Mouse (Mus musculus): ENCODE results near the gene Gsta4.

The Gsta4 gene

DNA sequence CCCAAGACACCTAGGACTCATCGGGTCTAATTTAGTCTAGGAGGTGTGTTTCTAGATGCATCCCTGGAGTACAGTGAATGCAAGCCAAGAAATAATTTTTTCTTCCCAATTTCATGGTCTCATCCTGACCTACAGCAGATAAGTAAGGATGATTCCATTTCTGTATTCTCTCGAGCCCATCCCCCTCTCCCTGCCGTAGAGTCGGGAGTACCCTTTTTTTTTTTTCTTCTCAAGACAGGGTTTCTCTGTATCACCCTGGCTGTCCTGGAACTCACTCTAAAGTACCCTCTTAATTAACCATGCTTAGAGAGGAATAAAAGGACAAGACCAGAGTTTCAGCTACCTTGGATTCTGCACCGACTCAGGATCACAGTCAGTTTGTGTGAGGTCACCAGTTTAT lies 4.4 kb upstream of the Gsta4 start:
- DNase-seq (ENCODE audit: extremely low read depth, low read depth, low spot score) = no peak

DNA sequence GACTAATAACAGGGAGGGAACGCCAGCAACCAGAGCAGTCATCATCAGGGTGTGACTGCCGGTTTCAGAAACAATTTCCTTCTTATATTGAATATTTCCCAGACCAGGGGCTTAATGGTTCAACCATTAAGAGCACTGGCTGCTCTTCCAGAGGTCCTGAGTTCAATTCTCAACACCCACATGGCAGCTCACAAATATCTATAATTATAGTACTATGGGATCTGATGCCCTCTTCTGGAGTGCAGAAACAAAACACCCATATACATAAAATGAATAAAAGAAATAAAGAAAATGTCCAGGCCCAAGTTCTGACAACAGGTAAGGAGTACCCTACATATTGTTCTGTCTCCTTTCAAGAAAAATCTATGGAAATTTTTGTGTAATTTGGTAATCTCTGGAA lies 3.5 kb upstream of the Gsta4 start:
- no peak for DNase-seq (ENCODE audit: extremely low read depth, low read depth, low spot score)

DNA sequence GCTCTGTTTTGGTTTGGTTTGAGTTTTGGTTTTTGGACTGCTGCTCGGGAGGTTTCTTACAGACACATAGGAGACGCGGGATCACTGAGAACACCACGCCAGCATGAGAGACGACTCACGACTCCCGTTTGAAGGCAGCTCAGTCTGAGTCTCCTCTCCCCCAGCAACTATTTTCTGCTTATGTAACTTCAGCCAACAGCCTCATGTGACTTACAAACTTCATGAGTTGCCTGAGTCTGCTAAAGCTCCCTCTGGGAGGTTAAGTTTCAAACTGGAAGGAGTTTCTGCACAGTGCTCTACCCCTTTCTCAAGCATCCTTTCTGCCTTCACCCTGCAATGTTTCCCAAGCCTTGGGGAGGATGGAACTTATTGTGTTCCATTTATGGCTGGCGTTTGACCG lies 3.1 kb downstream of the Gsta4 start:
- no peak for DNase-seq (ENCODE audit: extremely low read depth, low read depth, low spot score)

DNA sequence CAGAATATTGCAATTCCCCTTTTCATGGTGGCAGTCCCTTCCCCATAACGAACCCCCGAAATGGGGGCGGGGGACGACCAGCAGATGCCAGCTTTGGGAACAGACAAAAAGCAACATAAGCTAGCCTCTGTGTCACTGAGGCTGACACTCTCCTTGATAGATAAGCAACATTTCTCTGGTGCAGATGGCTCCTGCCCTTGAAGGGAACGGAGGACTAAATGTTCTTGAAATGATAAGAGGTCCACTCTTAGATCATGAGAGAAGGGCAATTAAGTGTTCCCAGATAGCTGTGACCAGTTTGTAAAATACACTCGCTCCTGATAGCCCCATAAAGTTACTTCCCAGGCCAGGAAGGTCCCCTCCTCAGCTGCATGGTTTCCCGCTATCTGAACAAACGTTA lies 6.3 kb downstream of the Gsta4 start:
- DNase-seq (ENCODE audit: extremely low read depth, low read depth, low spot score) = no peak

DNA sequence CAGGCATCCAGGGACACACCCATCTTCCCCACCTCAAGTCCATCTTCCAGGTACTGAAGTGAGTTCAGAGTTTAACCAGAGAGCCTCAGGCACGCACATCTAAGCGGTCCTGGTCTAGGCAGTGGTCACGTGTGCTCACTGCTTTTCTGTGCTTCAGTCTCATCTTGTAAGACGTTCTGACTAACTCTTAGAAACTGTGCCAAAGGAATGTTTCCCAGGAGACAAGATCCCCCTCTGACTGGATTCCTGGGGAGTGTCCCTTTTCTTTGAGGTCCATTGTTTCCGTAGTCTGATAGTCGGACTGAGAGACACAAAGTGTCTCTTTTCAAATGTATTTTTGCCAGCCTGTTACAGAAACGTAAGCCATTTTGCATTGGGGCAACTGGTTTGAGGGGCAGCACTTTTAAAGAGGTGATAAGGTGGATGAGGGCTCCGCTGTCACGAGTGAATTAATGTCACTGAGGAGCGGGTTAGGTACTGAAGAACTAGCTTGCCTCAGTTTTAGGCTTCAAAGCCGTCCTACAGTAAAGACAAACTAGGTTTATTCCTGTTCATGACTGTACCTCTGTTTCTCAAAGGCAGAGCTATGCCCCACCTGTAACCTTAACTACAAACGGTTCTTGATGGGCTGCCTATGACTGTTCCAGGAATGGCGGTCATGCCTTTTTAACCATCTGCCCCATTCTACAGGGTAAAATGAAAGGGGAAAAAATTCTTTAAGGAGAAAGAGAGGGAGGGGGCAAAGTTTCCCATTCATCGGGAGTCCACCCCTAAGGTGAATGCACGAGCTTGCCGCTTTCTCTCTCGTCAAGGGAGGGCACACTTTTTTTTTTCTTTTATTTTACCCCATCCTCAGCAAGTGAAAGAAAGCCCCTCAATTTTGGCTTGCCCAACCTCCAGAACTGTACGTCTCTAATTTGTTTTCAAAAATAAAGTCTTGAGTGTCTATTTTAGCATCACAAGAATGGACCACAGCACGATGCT lies 8.4 kb downstream of the Gsta4 start:
- no peak for DNase-seq (ENCODE audit: extremely low read depth, low read depth, low spot score)

DNA sequence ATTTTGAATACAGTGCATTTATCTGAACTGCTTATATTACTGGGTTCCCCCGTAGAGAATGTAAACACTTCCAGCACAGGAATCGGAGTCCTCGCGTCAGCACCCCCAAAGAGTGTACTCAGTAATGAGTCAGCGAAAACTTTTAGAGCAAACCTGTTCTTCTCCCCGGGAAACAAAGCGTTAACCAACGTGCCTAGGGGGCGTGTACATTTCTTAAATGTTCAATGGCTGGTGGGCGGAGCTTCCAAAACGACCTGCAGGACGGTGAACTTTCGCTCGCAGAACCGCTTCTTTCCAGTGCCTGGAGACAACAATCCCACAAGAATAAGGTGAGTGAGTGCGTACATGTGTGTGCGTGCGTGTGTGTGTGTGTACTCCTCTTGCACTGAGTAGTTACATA lies 9.2 kb downstream of the Gsta4 start:
- DNase-seq (ENCODE audit: extremely low read depth, low read depth, low spot score) = peak; percentile 65

- no peak for DNase-seq (ENCODE audit: extremely low read depth, low read depth, low spot score)
Observed at GRCm38 (mm10) chr9:78193902-78194597, 11.5 kb downstream of the Gsta4 start.

GRCm38 (mm10) chr9:78195034-78195433 lies 12.5 kb downstream of the Gsta4 start:
- no peak for DNase-seq (ENCODE audit: extremely low read depth, low read depth, low spot score)

DNA sequence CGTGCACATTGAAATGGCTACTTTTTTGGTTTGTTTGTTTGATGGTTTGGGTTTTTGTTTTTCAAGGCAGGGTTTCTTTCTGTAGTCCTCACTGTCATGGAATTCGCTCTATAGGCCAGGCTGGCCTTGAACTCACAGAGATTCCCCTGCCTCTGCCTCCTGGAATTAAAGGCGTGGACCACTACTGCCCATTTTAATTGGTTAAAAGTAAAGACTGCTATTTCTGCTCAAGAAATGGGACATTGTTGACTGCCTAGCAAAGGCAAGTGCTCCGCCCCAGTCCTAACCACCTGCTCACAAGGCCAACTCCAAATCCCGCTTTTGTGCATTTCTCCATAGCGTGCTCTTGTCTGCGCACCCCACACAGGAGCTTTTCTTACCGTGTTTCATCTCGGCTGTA lies 15.2 kb downstream of the Gsta4 start:
- no peak for DNase-seq (ENCODE audit: extremely low read depth, low read depth, low spot score)

- no peak for DNase-seq (ENCODE audit: extremely low read depth, low read depth, low spot score)
Observed at GRCm38 (mm10) chr9:78204194-78204593, 21.6 kb downstream of the Gsta4 start.

GRCm38 (mm10) chr9:78208956-78209355 lies 26.4 kb downstream of the Gsta4 start:
- DNase-seq (ENCODE audit: extremely low read depth, low read depth, low spot score) = no peak

- DNase-seq (ENCODE audit: extremely low read depth, low read depth, low spot score) = no peak
Observed at GRCm38 (mm10) chr9:78210079-78210478, 27.5 kb downstream of the Gsta4 start.

- DNase-seq (ENCODE audit: extremely low read depth, low read depth, low spot score) = no peak
Observed at GRCm38 (mm10) chr9:78210821-78211220, 28.2 kb downstream of the Gsta4 start.

DNA sequence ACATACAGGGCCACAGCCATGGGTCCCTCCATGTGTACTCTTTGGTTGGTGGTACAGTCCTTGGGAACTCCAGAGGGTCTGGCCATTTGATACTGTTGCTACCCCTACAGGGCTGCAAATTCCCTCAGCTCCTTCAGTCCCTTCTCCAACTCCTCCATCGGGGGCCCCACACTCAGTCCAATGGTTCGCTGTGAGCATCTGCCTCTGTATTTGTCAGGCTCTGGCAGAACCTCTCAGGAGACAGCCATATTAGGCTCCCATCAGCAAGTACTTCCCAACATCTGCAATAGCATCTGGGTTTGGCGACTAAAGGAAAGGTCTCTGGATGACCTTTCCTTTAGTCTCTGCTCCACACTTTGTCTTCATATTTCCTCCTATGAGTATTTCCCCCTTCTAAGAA lies 28.9 kb downstream of the Gsta4 start:
- no peak for DNase-seq (ENCODE audit: extremely low read depth, low read depth, low spot score)

DNA sequence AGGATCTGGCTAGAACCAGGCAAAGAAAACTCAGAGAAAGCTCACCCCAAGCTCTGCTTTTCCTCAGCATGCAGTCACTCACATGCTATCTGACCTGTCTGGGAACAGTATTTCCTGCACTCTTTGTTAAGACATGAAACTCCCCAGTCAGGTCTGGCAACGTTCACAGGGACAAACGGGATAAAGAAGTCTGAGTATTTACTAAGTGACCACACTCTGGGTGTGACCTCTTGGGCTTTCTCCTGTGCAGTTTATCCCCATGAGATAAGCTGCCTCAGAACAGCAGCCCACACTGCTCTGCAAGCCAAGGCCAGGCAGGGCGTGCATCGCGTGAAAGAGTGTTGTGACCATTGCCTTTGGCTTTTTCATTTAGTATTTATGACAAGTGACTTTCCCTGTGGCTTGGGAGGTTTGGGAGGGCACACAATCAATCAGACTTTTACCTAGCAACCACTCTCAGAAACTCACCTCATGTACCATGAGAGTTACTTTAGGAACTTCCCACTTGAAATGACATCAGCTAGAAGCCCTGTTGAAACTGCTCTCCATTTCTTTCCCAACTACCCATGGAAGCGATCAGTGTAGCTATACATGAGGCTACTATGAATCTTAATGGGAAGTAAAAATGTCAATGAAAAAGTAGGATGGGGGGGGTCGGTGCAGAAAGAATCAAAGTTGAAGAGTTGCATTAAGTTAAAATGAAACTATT lies 29.9 kb downstream of the Gsta4 start:
- DNase-seq (ENCODE audit: extremely low read depth, low read depth, low spot score) = peak; percentile 39

GRCm38 (mm10) chr9:78217074-78217473 lies 34.5 kb downstream of the Gsta4 start:
- DNase-seq (ENCODE audit: extremely low read depth, low read depth, low spot score) = no peak

- no peak for DNase-seq (ENCODE audit: extremely low read depth, low read depth, low spot score)
Observed at GRCm38 (mm10) chr9:78222616-78223015, 40.0 kb downstream of the Gsta4 start.

DNA sequence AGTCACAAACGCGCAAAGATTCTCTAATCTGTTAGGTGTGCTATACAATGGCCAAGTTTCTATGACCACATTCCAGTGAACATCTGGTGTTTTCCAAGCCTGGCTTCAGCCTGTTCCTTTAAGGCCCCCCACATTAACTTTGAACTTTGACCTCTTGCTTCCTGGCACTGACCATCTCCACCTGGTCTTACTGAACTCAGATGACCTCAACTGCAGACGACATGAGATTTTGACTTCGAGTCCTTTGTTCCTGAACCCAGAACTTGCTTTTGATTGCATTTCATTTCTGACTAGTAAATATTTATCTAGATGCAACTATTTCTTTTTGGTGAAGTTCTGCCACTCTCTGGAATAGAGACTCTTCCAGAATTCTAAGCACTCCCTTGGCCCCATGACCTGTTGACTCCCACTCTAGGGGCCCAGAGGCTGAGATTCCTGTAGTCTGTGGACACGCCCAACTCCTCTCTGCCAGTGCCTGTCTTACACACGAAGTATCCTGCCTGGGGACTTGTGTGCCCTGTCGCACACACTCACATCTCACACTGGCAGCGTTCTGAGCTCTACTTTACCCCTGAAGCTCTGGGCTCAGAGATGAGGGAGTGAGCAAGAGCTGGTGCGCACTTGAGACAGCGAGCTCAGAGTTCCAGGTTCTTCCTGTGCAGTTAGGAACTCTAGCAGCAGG lies 40.8 kb downstream of the Gsta4 start:
- DNase-seq (ENCODE audit: extremely low read depth, low read depth, low spot score) = no peak

GRCm38 (mm10) chr9:78224418-78224817 lies 41.8 kb downstream of the Gsta4 start:
- no peak for DNase-seq (ENCODE audit: extremely low read depth, low read depth, low spot score)

- DNase-seq (ENCODE audit: extremely low read depth, low read depth, low spot score) = no peak
Observed at GRCm38 (mm10) chr9:78225304-78225703, 42.7 kb downstream of the Gsta4 start.

- DNase-seq (ENCODE audit: extremely low read depth, low read depth, low spot score) = no peak
Observed at GRCm38 (mm10) chr9:78228122-78228521, 45.5 kb downstream of the Gsta4 start.
